Mouse (Mus musculus) ES-Bruce4 (cell line): ENCODE results near the gene Fbxo24.

Experiments used
- CTCF ChIP-seq: IDR thresholded peaks from one replicate; pipeline ENCODE4 v1.8.1; 2011; ENCODE audit warnings: low read depth, low read length
- EP300 ChIP-seq: IDR thresholded peaks from 2 replicates; pipeline ENCODE4 v1.6.1; 2011; ENCODE audit warnings: low read depth, low read length; ENCODE audit not compliant: insufficient read depth

GRCm38 (mm10) chr5:137607860-137608653, 20.7 kb downstream of the Fbxo24 start:
- TF ChIP-seq EP300 (0 out of 2 replicates have a peak, but pooled peaks have one; percentile 10), CTCF (no peak)
